ENCODE assay signal across 11 mouse cellular contexts in the genomic region with DNA sequence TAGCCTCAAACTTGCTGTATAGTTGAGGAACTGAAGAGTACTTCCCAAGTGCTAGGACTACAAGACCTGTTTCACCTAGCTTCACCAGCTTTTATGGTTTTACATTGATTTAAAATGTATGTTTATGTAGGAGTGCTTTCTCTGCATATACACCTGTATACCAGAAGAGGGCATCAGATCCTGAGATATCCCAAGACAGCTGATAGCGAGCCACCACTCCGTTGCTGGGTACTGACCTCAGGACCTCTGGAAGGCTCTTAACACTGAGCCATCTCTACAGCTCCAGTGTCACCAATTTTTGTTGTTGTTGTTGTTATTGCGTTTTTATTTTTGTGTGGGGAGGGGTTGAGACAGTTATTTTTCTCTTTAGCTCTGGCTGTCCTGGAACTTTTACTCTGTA. TPM values are rescaled to one million over a fixed set of nuclear protein-coding genes. Genes with fewer than 3 reads are reported as not detected.
DNase-seq lines count a peak whose midpoint lies in the region; ATAC-seq and TF ChIP-seq lines count a peak whose summit lies in the region.
"Had no signal": no experiment of that assay in that cellular context is flagged by ENCODE, and none has a peak within 500 bp of the region (broad histone marks: within the 10 kb centered on the region; RNA-seq: fewer than 3 reads in every experiment).

No protein-coding gene starts in this region.

- WGBS in kidney, embryonic 15.5 days: 8% methylated on average over 3 of the region's 3 CpGs

- no peaks in the 10 kb centered on the region for H3K4me1 ChIP-seq in kidney, embryonic 15.5 days
- peaks cover 0 to 4% of the 10 kb centered on the region in 2 experiments; a peak in 2 of 4 replicates for H3K4me1 ChIP-seq in MEL (ENCODE audit: control insufficient read depth in 1 of 2, insufficient read depth in 2 of 2, low read length in 2 of 2)
- H3K4me1 ChIP-seq: embryonic facial prominence, embryonic 13.5 days; limb, embryonic 15.5 days; stomach, embryonic 15.5 days had no signal

- H3K27me3 ChIP-seq in kidney, embryonic 15.5 days: peaks cover 10% of the 10 kb centered on the region
- no peaks in the 10 kb centered on the region for H3K27me3 ChIP-seq in MEL (ENCODE audit: control insufficient read depth in 1 of 2, insufficient read depth in 2 of 2, low read length in 2 of 2)
- H3K27me3 ChIP-seq: limb, embryonic 15.5 days; stomach, embryonic 15.5 days had no signal

- TF ChIP-seq CTCF in MEL (IDR thresholded peaks at IDR 0.05 in 2 of 3, conservative IDR thresholded peaks at IDR 0.05 in 1 of 3; ENCODE audit: control insufficient read depth in 1 of 3, insufficient read depth in 1 of 3, low read depth in 2 of 3, low read length in 3 of 3, poor library complexity in 1 of 3, severe bottlenecking in 1 of 3): peak; percentile 62 to 88 (median 67)

- no peaks in the 10 kb centered on the region for H3K36me3 ChIP-seq in kidney, embryonic 15.5 days
- H3K36me3 ChIP-seq in MEL (ENCODE audit: control insufficient read depth in 1 of 2, insufficient read depth in 2 of 2, low read length in 2 of 2): peaks cover 0 to 2% of the 10 kb centered on the region in 2 experiments; a peak in 1 of 4 replicates
- H3K36me3 ChIP-seq: embryonic facial prominence, embryonic 13.5 days; limb, embryonic 15.5 days; stomach, embryonic 15.5 days had no signal

- TF ChIP-seq POLR2A in MEL (IDR thresholded peaks at IDR 0.05; ENCODE audit: control insufficient read depth in 1 of 2, insufficient read depth in 1 of 2, low read depth in 1 of 2, low read length in 2 of 2, poor library complexity in 1 of 2): no peak

- TF ChIP-seq RAD21 in MEL (IDR thresholded peaks at IDR 0.05; ENCODE audit: low read depth, low read length): peak; percentile 94

- H3K27ac ChIP-seq in kidney, embryonic 15.5 days: no peak overlapping the region
- no peak overlapping the region for H3K27ac ChIP-seq in MEL (ENCODE audit: control insufficient read depth, low read depth, low read length)
- H3K27ac ChIP-seq: embryonic facial prominence, embryonic 13.5 days; limb, embryonic 15.5 days; stomach, embryonic 15.5 days had no signal

- no peaks in the 10 kb centered on the region for H3K9me3 ChIP-seq in kidney, embryonic 15.5 days (replicated peaks)
- H3K9me3 ChIP-seq in MEL (replicated peaks; ENCODE audit: insufficient read depth, low read length): no peaks in the 10 kb centered on the region
- H3K9me3 ChIP-seq: embryonic facial prominence, embryonic 13.5 days; limb, embryonic 15.5 days; stomach, embryonic 15.5 days had no signal

- H3K79me2 ChIP-seq in MEL (ENCODE audit: control insufficient read depth, insufficient read depth, low read length, poor library complexity): no peaks in the 10 kb centered on the region

- no peak overlapping the region for H3K4me2 ChIP-seq in kidney, embryonic 15.5 days
- H3K4me2 ChIP-seq: embryonic facial prominence, embryonic 13.5 days; limb, embryonic 15.5 days; stomach, embryonic 15.5 days had no signal

- no peak overlapping the region for H3K9ac ChIP-seq in kidney, embryonic 15.5 days
- H3K9ac ChIP-seq in MEL (ENCODE audit: control insufficient read depth, low read depth, low read length, poor library complexity, severe bottlenecking): peak overlapping the region; percentile 15; the same call in 1 of the 2 replicates
- H3K9ac ChIP-seq: embryonic facial prominence, embryonic 13.5 days; limb, embryonic 15.5 days; stomach, embryonic 15.5 days had no signal

- DNase-seq in kidney, adult 11 months: no peak
- peak; percentile 47 for DNase-seq in CD4-positive helper T cell, adult 2 months (ENCODE audit: low read depth, low spot score)
- peak; percentile 76 for DNase-seq in MEL (ENCODE audit: low read depth, low spot score)
- peak; percentile 54 for DNase-seq in induced T-regulatory cell, adult 2 months (ENCODE audit: low read depth)
- DNase-seq in layer of hippocampus, postnatal 14 days (ENCODE audit: low spot score in 2 of 2): no peak
- no peak for DNase-seq in gastrocnemius, postnatal 25 days
- DNase-seq in gastrocnemius, postnatal 4 days (ENCODE audit: low spot score in 2 of 2): no peak

- TF ChIP-seq EP300 in MEL (IDR thresholded peaks at IDR 0.05; ENCODE audit: low read depth in 1 of 2, low read length in 2 of 2): no peak

- peak; percentile 36; the same call in 1 of the 2 replicates for ATAC-seq in kidney, embryonic 15.5 days (replicated peaks; ENCODE audit: low FRiP score)

- no peak overlapping the region for H3K4me3 ChIP-seq in kidney, embryonic 15.5 days (replicated peaks)
- no peak overlapping the region for H3K4me3 ChIP-seq in MEL (ENCODE audit: control insufficient read depth in 1 of 2, insufficient read depth in 1 of 2, low read depth in 2 of 2, low read length in 2 of 2)
- H3K4me3 ChIP-seq: embryonic facial prominence, embryonic 13.5 days; limb, embryonic 15.5 days; stomach, embryonic 15.5 days had no signal

TF ChIP-seq in MEL, 35 proteins besides CTCF, POLR2A, EP300 and RAD21:
- TF ChIP-seq ZNF384 (IDR thresholded peaks at IDR 0.05; ENCODE audit: low read depth, low read length) (peak; percentile 65), ZC3H11A (IDR thresholded peaks at IDR 0.05; ENCODE audit: low read depth, low read length) (peak; percentile 99), GATA1 (IDR thresholded peaks at IDR 0.05; ENCODE audit: low read depth, low read length) (peak; percentile 57; the same call in 1 of the 2 replicates), MYC (IDR thresholded peaks at IDR 0.05; ENCODE audit: low read depth, low read length) (0 out of 2 replicates have a peak, but pooled peaks have one; percentile 48), ETS1 (IDR thresholded peaks at IDR 0.05; ENCODE audit: low read depth, low read length) (no peak), SMC3 (IDR thresholded peaks at IDR 0.05; ENCODE audit: low read depth, low read length) (peak; percentile 97), USF2 (IDR thresholded peaks at IDR 0.05; ENCODE audit: borderline replicate concordance in 1 of 2, insufficient read depth in 1 of 2, low read depth in 1 of 2, low read length in 2 of 2) (no peak)

RNA-seq across cellular contexts. Expression of a gene that starts 55.9 kb away (rescaled TPM):
- polyA plus RNA-seq in kidney, embryonic 15.5 days (2015; fragmentation: Nextera tagmentation; extraction: Ambion mirVana): 130 and 133 TPM in 2 replicates
- 262 and 275 TPM in 2 replicates for total RNA-seq in MEL (2012; rRNA removed)
- 100 to 1,000 TPM; 146 to 267 TPM for polyA plus RNA-seq in MEL (2012; ENCODE audit: insufficient read depth in 1 of 2, insufficient read length in 2 of 2, low read depth in 1 of 2, low replicate concordance in 2 of 2, missing spikeins in 1 of 2)
- 100 to 1,000 TPM; 157 to 176 TPM for total RNA-seq in layer of hippocampus, postnatal 14 days (2021)
- total RNA-seq in gastrocnemius, postnatal 25 days (2021): 100 to 1,000 TPM in 1 of 2 experiments, 10 to 100 TPM in 1; 87.2 to 130 TPM
- 100 to 1,000 TPM; 126 to 144 TPM for total RNA-seq in gastrocnemius, postnatal 4 days (2021)

Comparison
In these comparisons a context has a peak if more than half of its experiments do, and no peak if none do; other contexts are left out.
1. DNase-seq: peak in CD4-positive helper T cell, adult 2 months (single experiment), MEL (single experiment) and induced T-regulatory cell, adult 2 months (single experiment); none in kidney, adult 11 months (single experiment), layer of hippocampus, postnatal 14 days (0 of 2), gastrocnemius, postnatal 25 days (single experiment) and gastrocnemius, postnatal 4 days (0 of 2).